Mouse (Mus musculus) stomach, postnatal 0 days (tissue): ENCODE measurements at regions not wholly inside any gene's neighbourhood (a gene's known extent, or its start where the extent isn't known, plus 50 kb on each side); places are given as distances from the start of the nearest gene placed in this dataset.

Experiments
- CTCF ChIP-seq: IDR thresholded peaks from 2 replicates; pipeline ENCODE4 v1.5.1; 2016; ENCODE audit warnings: antibody characterized with exemption, low read depth, mild to moderate bottlenecking, moderate library complexity
- EP300 ChIP-seq: optimal IDR thresholded peaks from 2 replicates; pipeline ENCODE3; 2016; ENCODE audit warnings: antibody characterized with exemption

DNA sequence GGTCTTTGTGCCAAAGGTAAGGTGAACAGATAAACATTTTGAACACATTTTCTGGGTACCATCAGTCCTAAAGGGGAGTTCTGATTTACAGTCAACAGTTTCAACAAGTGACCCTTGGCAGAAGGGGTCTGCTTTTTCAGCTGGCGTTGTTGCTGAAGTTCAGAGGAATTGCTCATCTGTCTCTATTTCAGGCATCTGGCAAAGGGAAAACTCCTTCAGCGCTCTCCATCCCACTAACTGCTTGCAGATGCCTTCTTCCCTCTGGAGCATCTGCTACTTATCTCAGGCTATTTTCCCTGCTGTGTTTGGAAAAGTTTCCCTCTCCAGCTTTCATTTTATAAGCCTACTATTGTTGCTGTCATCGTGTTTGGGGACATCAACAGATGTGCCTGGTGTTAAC lies 223.6 kb upstream of the Rgmb start:
- TF ChIP-seq CTCF (no peak), EP300 (no peak)
